Mouse (Mus musculus): ENCODE measurements at regions not wholly inside any gene's neighbourhood (a gene's known extent, or its start where the extent isn't known, plus 50 kb on each side); places are given as distances from the start of the nearest gene placed in this dataset.
A peak's percentile ranks its signal among the peaks of the same experiment; 100 is the strongest.

- DNase-seq, result no peak
Observed at GRCm38 (mm10) chr2:166351984-166352383, 196.5 kb upstream of the Sulf2 start.

GRCm38 (mm10) chr2:166351581-166351980 is 196.1 kb upstream of the Sulf2 start:
- no peak for DNase-seq

- DNase-seq, result no peak
Observed at GRCm38 (mm10) chr2:166348654-166349053, 193.2 kb upstream of the Sulf2 start.

- DNase-seq, result no peak
Observed at GRCm38 (mm10) chr2:166346421-166347182, 191.1 kb upstream of the Sulf2 start.

DNA sequence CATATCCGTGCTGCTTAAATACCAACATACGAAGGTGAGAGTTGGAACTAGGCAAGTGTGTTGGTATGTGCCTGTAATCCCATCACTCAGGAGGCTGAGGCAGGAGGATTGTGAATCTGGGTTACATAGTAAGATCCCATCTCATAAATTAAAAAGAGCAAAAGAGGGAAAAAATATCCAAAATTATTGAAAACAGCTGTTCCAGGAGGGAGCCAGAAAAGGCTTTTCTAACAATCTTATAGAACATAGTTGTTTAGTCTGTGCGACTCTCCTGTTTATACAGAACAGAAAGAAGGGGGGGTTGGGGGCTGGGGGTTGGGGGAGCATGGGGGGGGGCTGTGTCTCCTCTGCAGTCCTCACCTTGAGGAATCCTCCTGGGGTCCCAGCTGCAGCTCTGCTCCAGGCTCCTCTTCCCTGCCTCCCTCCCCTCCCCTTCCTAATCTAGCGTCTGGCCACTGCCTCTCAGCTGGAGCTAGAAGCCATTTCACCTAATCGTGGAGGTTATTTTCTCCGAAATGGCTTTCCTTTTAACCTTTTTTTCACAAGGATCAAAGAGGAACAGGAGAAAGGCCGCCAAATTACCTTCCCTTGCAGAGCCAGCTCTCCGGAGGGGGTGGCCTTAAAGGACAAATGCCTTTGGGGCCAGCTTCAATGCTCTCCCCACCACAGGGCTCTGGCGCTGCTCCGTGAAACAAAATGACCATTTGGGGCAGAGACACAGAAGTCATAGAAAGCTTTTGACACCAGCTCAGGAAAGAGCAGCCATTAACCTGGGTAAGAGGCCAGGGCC is 188.3 kb upstream of the Sulf2 start:
- no peak for DNase-seq

GRCm38 (mm10) chr2:166342407-166342806 is 186.9 kb upstream of the Sulf2 start:
- no peak for DNase-seq

DNA sequence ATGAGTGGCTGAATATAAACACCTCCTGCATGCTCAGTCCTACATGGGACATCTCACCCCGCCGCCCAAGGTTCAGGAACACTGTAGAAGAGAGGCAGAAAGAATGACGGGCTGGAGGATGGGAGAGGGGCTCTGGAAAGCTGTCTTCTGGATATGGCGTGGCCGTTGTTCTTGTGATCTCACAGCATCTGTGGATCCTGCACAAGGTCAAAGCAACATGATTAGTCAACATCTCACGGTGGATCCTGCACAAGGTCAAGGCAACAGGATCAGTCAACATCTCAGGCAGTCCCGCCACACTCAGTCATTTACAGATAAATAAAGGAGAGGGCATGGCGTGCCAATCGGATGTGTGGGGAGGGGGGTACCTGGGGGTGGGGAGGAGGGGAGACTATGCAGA is 184.7 kb upstream of the Sulf2 start:
- DNase-seq, result no peak

DNA sequence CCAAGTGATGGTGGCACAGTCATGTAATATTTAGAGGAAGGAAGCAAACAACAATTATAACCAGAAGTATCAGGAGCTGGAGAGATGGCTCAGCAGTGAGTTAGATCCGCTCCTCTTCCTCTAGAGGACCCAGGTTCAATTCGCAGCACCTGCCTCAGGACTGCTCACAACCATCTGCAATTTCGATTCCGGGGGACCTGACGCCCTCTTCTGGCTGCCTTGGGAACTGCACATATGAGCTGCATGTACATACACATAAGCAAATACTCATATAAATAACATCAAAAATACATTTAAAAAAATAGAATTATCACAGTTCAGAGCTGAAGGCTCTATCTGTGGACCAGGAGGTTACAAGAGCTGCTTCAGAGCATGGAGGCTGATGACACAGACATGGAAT is 184.0 kb upstream of the Sulf2 start:
- no peak for DNase-seq

DNA sequence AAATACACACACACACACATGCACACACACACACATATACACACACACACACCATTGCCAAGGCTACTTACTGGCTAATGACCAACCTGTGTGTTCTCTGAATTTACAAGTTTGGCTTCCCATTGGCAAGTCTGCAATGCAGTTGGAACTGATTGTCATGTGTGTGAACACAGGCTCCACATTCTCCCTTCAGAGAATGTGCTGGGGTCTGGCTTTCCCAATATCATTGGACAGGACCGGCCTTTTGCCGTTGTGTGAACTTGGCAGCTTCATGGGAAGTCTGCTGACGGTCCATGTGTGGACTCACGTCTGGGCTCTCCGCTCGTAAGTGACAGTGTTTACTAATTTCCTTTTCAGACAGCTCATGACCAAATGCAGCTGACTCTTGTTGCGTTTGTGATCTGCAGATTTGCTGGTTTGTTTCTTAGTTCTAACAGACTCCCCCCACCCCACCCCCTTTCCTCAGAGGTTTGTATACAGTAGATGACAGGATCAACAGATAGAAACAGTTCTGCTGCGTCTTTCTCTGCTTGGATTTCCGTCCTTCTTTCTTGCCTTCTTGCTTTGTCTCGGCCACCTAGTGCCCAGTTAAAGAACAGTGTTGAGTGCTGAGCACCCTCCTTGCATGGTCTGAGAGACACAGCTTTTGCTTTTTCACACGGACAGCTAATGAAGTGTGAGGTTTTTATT is 183.1 kb upstream of the Sulf2 start:
- DNase-seq, result no peak

DNA sequence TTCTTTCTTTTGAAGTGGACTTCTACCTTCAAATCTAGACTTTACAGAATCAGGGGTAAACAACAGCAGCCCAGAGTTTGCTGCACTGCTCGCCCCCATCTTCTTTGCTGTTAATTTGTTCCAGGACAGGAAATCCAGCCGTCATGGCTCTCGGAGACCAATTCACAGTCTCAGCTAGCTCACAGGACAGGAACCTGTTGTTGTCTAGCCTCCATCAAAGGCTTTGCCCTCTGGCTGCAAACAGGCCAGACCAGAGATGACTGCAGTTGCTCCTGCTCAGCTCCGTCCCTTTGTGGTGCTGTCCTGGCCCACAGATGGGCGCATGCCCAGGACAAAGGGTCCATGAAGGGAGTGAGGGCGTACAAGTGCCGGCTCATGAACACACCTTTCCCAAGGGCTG is 182.2 kb upstream of the Sulf2 start:
- no peak for DNase-seq

- no peak for DNase-seq
Observed at GRCm38 (mm10) chr2:166335702-166336101, 180.2 kb upstream of the Sulf2 start.

- no peak for DNase-seq
Observed at GRCm38 (mm10) chr2:166334559-166334958, 179.1 kb upstream of the Sulf2 start.

DNA sequence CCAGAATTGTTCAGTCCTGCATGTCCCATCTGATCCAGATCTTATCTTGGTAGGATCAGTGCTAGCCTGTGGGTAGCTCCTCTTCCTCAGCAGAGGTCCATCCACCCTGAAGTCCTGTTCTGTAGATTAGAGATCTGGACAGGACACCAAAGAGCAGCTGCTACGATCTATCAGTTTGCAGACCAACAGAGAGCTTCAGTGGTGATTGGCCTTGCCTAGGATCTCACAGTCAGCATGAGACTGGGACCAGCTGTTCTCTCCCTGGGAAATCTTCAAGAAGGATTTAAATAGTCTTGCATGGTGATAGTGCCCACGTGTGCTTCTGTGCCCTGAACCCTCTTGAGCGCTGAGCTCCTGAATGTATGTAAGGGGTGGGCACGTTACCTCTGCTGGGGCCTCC is 178.4 kb upstream of the Sulf2 start:
- no peak for DNase-seq

- DNase-seq, result no peak
Observed at GRCm38 (mm10) chr2:166332748-166333417, 177.4 kb upstream of the Sulf2 start.

DNA sequence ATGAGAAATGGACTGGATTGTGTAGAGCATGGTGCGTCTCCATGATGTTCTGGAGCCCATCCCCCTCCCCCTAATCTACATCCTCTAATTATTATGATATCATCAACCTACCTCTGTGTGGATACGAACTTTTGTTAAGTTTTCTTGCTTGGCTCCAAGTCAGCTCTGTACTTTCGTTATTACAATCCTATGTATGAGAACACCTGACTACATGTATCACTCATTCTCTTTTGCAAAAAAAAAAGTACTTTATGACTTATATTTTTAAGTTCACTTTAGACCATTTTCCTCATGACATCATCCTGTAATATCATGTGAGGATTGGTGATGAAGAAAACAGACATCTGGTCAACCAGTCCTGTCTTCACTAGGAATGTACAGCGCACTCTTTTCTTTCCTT is 175.7 kb upstream of the Sulf2 start:
- DNase-seq, result no peak

GRCm38 (mm10) chr2:166330364-166330763 is 174.9 kb upstream of the Sulf2 start:
- DNase-seq, result peak; percentile 27

GRCm38 (mm10) chr2:166329556-166330340 is 174.3 kb upstream of the Sulf2 start:
- peak; percentile 64 for DNase-seq

GRCm38 (mm10) chr2:166326932-166327331 is 171.5 kb upstream of the Sulf2 start:
- no peak for DNase-seq

GRCm38 (mm10) chr2:166324954-166325353 is 169.5 kb upstream of the Sulf2 start:
- DNase-seq, result no peak

DNA sequence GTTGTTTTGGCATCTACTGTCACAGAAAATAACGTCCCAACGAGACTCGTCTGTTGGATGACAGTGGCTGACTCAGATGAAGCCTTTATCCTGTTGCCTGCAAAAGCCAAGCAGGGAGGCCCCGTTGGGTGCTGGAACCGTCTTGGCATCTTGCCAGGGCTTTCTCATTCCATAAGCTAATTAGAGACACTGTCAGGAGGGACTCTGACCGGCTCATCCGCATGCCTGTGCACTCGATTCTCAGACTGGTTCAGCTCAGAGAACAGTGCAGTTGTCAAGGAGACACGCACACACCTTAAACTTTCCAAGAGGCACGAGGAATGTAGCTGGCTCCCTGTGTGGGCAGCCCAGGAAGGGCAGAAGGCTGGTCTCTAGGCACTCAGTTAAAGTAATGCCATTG is 169.0 kb upstream of the Sulf2 start:
- peak; percentile 50 for DNase-seq

GRCm38 (mm10) chr2:166322668-166323043 is 167.2 kb upstream of the Sulf2 start:
- DNase-seq, result no peak

Measured in adrenal gland, postnatal 25 days (tissue).